Mouse (Mus musculus): ENCODE results near the gene Stag1.
"Not testable (repeated sequence)": the region's sequence is repeated elsewhere in the genome, so short reads cannot be mapped to it uniquely, and the experiment has no call there.

The Stag1 gene

DNA sequence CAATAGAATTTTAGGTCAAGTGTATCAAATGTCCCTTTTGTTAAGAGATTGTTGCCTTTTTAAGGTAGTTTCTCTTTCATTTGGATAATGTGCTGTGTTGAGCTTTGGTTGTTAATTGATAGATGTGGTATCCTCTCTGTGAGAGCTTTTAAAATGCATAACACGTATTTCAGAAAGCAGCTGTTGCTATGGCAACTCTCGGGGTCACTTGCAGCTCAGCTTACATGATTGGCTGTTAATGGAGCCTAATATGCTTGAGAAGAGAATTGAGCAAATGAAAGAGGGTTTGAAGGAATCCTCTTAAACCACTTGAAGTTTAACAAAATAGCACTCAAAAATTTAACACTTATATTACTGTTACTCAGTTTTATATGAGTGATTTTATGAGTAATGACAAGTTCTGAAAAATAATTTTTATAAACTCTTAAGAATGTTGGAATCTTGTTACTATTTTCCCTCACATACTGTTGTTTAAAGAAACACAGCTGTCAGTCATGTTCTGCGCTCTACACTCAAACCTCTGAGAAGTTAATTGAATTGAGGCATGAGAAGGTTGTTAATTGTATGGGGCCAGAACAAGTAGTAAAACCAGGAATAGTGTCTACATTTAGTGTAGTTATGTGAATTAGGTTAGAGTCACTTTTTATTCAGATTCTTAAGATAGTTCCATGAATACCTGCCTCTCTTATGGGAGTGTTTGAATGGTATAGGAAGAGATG lies 88.3 kb downstream of the Stag1 start:
- DNase-seq (ENCODE audit: low spot score) = no peak

- no peak for DNase-seq (ENCODE audit: low spot score)
Observed at GRCm38 (mm10) chr9:100689765-100690316, 92.2 kb downstream of the Stag1 start.

DNA sequence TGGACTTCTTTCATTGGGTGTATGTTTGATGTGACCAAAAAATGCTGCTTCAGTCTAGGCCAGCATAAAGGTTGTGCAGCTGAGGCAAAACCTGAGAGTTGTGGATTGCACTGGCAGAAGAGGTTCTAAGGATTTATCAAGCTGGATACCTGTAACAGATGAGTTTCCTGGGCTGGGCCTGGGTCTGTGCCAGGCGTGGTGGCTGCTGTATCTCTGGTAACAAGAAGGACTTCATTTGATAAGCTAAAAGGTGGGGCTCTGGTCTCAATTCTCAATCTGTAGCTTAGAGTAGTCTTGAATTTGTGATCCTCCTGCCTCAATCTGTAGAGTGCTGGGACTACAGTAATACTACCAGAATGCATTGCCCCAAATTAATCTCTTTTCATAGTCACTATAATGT lies 94.6 kb downstream of the Stag1 start:
- no peak for DNase-seq (ENCODE audit: low spot score)

GRCm38 (mm10) chr9:100696537-100696936 lies 98.9 kb downstream of the Stag1 start:
- DNase-seq (ENCODE audit: low spot score) = no peak

GRCm38 (mm10) chr9:100707644-100708043 lies 110.0 kb downstream of the Stag1 start:
- no peak for DNase-seq (ENCODE audit: low spot score)

- DNase-seq (ENCODE audit: low spot score) = no peak
Observed at GRCm38 (mm10) chr9:100711665-100712064, 114.1 kb downstream of the Stag1 start.

DNA sequence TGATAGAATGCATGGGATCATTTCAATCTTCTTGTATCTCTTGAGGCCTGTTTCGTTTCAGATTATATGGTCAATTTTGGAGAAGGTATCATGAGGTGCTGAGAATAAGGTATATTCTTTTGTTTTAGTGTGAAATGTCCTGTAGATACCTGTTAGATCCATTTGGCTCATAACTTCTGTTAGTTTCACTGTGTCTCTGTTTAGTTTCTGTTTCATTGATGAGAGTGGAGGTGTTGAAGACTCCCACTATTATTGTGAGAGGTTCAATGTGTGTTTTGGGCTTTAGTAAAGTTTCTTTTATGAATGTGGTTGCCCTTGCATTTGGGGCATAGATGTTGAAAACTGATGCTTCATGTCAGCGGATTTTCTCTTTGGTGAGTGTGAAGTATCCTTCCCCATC lies 127.2 kb downstream of the Stag1 start:
- DNase-seq (ENCODE audit: low spot score) = not testable (repeated sequence)

- no peak for DNase-seq (ENCODE audit: low spot score)
Observed at GRCm38 (mm10) chr9:100731839-100732238, 134.2 kb downstream of the Stag1 start.

DNA sequence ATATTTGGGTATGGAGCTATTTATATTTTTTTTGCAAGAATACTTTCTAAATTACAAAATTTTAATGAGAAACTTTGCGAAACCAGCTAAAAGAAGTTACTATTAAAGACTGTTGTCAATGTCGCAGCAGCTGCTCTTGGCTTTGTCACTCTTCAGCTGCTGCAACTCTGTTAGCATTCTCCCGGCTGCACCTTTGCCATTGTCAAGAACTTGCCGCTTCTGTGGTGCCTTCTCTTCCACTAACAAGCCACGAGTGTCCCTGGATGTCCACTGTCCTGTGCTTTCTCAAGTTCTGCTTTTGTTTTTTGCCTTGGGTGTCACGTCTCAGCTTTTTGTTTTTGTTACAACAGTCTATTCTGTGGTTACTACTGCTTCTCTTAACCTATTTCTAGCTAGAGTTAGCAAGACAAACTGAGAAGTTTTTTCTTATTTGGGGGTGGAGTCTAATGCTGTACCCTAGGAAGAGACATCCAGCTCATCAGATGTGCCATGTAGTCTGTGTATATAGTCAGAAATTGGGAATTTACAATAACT lies 136.4 kb downstream of the Stag1 start:
- DNase-seq (ENCODE audit: low spot score) = no peak

- DNase-seq (ENCODE audit: low spot score) = no peak
Observed at GRCm38 (mm10) chr9:100735993-100736645, 138.5 kb downstream of the Stag1 start.

- no peak for DNase-seq (ENCODE audit: low spot score)
Observed at GRCm38 (mm10) chr9:100736646-100737031, 139.0 kb downstream of the Stag1 start.

DNA sequence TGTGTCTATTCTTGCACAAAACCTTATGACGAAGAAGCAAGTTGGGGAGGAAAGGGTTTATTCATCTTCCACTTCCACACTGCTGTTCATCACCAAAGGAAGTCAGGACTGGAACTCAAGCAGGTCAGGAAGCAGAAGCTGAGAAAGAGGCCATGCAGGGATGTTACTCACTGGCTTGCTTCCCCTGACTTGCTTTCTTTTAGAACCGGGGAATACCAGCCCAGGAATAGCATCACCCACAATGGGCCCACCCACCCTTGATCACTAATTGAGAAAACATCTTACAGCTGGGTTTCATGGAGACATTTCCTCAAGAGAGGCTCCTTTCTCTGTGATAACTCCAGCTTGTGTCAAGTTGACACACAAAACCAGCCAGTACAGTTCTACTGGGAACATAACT lies 179.6 kb downstream of the Stag1 start:
- DNase-seq (ENCODE audit: low spot score) = not testable (repeated sequence)

DNA sequence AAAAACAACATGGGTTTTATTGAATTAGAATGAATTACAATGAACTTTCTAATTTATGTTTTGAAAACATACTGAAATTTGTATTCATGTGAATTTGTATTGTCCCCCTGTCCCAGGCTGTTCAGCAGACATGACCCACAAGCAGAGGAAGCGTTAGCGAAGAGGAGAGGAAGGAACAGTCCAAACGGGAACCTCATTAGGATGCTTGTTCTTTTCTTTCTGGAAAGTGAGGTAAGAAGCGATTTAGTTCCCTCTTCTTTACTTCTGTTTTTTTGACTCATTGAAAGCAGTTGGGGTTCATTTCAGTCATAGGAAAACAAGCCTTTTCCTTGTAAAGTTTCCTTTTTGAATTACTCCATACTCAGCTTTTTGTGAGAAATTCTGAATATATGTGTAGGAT lies 268.4 kb downstream of the Stag1 start:
- no peak for DNase-seq (ENCODE audit: low spot score)

DNA sequence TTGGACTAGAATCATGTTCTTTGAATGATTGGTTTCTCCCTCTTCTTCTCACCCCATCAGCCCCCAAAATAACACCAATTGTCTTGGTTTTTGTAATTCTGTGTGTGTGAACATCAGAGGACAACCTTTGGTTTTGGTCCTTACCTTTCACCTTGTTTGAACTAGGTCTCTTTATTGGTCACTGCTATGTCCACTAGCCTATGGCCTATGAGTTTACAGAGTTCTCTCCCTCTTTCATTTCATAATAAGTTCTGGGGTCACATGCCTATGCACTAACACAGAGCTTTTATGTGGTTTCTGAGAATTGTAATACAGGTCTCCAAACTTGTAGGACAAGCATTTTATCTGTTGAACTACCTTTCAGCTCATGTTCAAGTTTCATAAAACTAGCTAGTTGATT lies 272.0 kb downstream of the Stag1 start:
- no peak for DNase-seq (ENCODE audit: low spot score)

DNA sequence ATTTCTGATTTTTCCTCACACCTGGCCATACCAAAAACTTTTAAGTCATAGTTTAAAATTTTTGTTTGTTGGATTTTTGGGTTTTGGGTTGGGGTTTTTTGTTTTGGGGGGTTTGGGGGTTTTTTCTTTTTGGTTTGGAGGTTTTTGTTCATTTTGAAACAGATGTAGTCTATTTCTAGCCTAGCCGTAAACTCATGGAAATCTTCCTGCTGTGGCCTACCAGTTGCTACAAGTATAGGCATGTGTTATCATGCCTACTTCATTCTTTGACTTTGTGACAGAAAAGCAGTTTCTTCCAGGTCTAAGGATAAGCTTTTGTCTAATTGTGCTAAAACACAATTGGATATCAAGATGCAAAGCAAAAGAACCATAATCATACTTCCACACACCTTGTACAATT lies 298.5 kb downstream of the Stag1 start:
- DNase-seq (ENCODE audit: low spot score) = no peak

GRCm38 (mm10) chr9:100898042-100898441 lies 300.4 kb downstream of the Stag1 start:
- no peak for DNase-seq (ENCODE audit: low spot score)

DNA sequence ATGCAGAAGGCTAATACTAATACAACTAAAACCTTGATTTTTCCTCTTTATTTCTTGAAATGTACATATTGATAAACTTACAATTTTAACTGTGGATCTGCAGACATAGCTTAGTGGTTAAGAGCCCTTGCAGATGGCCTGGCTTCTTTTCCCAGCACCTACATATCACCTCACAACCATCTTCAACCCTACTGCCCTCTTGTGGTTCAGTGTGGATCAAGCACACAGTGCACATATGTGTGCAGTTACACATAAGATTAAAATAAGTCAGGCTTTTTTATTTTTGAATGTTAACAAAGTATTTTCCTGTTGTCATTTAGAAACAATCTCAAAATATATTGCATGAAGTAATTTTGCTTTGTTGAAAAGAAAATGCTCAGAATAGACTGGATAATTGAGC lies 312.8 kb downstream of the Stag1 start:
- DNase-seq (ENCODE audit: low spot score) = no peak

DNA sequence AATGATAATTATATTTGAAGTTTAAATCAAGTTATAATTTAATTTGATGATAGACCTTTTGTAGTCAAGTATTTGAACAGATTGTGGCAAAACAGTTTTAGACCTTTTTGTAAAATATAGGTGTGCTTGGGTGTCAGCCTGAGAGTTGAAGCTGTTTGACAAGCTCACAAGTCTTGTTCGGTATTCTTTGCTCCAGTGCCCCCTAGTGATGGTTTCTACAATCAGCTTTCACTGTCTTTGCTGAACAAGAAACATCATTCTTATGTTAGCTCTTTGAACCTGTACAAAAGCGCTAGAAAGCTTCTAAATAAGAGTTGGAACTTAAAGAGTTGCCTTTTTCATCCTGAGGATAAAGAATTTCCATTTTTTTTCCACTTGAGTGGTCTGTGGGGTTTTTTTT lies 319.5 kb downstream of the Stag1 start:
- no peak for DNase-seq (ENCODE audit: low spot score)

DNA sequence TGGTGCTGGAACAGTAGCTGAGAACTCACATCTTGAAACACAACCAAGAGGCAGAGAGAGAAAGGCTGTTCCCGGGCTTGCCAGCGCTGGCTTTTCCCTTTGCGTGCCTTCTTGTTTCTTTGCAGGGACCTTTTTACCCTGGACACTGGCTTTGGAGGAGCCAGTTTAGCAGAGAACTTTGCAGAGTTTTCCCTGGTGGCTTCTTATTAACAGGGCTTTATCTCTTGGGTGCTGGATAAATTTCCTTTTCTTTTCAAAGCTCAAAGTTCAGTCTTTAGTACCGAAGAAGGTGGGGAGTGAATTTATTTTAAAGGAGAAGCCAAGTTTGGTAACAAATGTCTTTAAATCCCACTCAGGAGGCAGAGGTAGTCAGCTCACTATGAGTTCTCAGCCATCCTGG lies 329.0 kb downstream of the Stag1 start:
- no peak for DNase-seq (ENCODE audit: low spot score)

DNA sequence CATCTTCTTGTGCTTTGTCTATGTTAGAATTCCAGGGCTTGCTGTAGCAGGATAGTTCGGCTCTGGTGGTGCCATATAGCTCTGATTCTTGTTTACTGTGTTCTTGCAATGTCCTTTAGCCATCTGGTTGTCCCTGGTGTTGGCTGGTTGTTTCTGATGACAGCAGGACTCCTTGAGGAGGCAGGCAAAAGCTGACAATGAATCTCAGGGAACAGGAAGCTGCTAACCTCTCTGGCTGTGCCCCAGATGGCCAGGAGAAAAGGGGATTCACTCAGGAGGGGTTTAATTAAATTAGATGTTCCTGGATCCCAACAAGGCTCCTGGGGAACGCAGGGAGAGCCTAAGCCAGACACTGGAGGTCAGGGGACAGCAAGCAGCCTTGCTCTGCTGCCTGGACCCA lies 344.4 kb downstream of the Stag1 start:
- no peak for DNase-seq (ENCODE audit: low spot score)

GRCm38 (mm10) chr9:100944677-100945365 lies 347.2 kb downstream of the Stag1 start:
- DNase-seq (ENCODE audit: low spot score) = no peak

GRCm38 (mm10) chr9:100951481-100951880 lies 353.9 kb downstream of the Stag1 start:
- no peak for DNase-seq (ENCODE audit: low spot score)

All from ovary, postnatal 36 days (tissue).